Mouse (Mus musculus): Measurements from ENCODE around the gene Eng.

Eng gene

DNA sequence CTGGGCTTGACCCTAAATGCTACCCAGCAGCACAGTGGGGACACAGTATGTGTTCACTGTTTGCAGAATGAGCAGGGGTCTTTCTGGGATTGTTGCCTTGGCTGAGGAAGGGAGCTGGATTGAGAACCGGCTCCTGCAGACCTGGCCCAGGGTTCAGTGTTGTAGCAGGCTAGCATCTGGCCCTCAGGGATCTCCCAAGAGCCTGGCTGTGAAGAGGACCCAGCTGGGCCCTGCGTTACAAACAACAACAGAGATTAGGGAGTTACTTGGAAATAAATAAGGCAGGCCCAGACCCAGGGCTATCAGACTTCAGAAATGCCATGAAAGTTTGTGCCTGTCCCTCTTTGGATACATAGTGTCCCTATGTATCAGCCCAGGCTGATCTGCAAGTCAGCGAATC, 748 bp upstream of the Eng start:
- no peak for DNase-seq

DNA sequence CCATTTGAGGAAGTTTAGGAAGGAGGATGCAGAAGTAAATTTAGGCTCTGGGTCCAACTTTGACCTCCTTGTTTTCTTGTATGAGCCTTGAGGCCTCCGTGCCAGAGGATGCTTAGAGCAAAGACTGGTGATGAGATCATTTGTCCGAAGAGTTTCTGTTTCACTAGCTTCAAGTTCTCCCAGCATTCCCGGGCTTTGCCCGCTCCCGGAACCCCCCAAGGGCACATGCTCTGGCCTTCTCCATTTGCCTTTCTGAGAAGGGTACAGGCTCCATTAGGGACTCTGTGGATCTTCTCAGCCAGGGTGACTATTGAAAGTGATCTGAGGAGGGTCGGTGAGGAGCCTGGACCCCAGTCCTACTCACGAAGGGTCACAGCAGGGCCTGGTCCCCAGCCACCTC, 971 bp downstream of the Eng start:
- DNase-seq: no peak

DNA sequence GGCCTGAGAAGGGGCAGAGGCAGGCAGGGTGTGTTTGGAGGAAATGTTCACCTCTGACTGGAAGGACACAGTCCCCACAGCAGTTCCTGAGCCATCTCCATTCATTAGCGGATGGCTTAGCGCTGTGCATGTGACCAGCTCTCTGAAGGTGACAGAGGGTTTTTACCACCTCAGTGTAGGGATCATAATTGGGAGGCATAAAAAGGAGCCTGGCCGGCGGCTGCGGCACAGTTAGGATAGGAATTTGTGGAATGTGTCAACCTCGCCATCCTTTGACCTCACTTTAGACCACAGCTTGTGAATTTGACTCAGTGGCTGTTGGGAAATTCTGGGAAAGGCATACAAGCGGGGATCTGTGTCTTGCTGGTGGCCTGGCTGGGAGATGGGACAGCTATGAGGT, 7.4 kb downstream of the Eng start:
- no peak for DNase-seq

DNA sequence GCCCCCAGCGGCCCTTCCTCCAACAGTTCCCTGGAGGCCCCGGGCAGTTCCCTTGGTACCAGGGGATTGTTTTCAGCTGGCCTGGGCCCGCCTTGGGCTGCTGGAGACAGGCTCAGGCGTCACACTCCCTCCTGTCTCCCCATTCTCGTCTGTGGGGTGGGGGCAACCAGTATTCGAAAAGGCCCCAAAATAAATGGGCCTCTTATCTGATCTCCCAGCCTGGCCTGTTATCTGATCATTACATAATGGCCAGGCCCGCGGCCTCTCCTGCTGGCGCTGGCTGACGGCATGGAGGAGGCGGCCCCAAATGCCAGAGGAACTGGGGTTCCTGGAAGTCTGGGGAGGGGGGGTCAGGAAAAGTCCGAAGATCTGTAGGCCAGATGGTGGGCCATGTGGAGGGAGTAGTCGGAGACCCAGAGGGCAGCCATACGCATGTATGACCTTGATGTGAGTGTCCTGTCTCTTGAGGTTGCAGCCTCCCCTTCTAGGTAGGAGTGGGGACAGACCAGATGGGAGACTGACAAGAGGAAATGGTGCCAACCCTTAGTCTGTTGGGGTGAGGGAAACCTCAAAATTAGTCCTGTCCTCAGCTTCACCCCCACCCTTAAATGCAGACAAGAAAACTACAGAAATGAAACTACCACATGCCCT, 8.5 kb downstream of the Eng start:
- no peak for DNase-seq

DNA sequence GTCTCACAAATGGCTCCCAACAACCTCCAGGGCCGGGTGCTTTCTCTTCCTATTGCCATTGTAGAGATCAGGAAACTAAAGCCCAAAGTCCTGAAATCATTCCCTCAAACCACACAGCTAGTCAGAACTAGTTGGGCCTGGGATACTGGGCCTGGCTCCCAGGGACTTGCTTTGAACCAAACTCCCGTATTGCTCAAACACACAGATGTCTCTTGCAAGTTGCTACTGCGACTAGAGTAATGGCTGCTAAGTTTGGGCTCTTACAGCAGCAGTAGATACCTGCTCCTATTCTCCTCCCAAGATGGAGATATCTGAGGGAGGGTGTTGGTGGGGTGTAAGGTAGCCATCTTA, 9.0 kb downstream of the Eng start:
- DNase-seq: no peak

DNA sequence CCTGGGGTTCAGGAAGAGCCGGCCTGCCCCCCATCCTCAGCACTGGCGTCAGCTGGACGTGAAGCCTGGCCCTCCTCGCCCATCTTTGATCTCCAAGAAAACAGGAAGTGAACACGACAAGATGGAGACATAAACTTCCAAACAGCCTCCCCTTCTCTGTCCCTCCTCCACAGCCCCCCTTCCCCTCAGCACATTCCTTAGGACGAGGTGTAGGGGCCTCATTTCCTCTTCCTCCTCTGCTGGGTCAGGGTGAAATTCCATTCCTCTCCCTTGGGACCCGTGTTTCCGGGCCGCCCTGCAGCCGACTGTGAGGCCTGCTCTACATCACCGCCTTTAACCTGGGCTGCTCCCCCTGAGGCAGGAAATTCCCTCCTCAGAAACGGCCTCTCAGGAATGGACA, 9.4 kb downstream of the Eng start:
- no peak for DNase-seq

DNA sequence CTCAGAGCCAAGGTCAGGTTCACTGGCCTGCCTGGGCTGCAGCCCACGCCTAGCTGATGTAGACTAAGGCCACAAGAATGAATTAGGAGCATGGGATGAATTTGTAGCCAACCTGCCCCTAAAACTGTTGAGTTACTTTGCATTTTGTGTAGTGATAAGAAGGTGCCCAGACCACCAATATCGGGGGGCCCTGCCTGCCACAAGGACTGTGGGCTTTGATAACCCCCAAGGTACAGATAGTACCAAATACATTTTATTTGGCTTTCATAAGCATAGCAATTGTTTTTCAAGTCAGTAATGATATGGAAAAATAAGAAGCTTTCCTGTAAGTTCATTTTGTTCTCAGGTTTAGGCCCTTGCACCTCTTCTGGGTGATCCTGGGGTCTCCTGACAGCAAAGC, 12.5 kb downstream of the Eng start:
- no peak for DNase-seq

DNA sequence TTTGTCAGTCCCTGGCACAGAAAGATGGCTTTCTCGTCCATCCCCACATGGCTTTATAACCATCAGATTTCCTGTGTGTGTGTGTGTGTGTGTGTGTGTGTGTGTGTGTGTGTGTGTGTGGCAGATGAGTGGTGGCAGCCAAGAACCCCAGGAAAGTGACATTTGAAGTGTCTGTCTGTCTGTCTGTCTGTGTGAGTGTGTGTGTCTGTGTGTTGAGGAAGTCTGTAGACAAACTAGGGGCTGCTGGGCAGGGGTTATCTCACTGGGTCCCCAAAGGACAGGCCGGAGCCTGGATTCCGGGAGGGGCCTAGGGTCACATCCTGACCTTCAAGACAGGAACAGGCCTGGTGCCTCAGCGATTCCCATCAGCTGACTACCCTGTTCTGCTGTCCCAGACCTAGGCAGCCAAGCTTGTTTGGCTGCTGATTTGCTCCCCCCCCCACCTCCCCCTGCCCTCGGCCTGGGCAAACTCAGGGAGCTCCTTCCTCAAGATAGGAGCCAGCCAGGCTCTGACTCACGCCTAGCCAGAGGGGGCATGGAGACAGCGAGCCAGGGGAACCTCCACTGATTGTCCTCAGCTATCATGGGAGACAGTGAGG, 15.2 kb downstream of the Eng start:
- no peak for DNase-seq

DNA sequence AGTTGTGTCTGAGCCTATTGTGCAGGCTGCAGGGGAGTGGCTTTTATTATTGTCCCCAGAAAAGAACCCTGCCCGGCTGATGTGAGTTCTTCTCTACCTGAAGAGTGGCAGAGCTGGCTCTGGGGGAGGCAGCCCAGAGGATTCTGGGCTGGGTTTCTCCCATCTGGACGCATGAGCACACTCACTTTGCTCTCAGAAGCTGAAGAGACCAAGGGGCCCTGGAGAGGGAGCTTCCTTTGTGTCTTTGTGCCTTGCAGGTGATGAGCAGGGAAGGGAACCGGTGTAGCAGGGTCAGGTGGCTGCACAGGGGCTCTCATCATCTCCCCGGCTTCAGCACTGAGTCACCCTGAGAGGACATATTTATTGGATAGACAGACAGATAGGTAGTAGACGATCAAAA, 15.9 kb downstream of the Eng start:
- DNase-seq: peak; percentile 52

DNA sequence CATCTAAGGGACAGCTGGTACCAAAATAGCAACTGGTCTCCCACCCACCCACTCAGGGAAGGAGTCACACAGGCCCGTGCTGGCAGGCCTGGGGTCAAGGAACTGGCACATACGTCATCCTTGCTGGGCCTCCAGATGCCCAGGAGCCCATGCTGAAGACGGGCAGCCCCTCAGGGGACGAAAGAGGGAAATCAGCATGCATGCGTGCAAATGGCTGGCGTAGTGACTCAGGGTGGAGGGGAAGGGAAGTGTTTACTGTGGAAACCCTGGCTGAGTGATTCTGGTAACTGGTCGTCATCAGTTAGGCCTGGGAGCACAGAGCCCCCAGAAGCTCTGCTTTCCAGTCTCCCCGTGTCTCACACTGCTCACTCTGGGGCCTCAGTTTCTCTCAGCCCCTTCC, 18.9 kb downstream of the Eng start:
- DNase-seq: no peak

DNA sequence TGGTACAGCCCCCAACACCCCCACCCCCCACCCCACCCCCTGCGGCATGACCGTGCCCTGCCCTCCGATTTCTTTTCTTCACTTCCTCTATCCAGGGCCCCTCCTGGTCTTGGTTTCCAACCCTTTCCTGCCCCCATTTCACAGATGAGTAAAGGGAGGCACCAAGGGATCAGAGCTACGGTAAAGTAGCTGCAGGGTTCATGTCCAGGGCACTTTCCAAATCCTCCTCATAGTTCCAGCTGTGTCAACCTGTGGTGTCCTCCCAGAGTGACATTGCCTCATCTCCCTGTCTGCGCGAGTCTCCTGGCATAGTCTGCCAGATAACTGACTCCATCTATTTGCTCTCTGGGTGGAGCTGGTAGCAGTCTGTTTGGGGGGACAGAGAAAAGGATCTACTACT, 19.5 kb downstream of the Eng start:
- no peak for DNase-seq

DNA sequence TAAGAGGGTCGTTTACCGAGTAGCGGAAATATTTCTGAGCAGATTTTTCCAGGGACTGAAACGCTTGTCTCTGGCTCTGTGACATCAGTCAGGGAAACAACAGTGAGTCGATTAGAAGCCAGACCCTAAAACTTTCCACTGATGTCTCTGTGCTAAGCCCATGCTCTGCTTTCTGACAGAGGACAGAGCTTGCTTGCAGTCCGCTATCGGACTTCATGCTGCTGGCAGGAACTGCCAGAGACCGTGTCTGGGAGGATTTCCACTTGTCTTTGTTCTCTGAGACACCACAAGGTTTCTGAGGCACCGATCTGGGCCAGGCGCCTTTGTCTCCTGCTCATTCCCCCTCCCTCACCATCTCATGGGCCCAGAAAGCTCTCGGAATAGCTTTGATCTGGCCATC, 21.4 kb downstream of the Eng start:
- no peak for DNase-seq

DNA sequence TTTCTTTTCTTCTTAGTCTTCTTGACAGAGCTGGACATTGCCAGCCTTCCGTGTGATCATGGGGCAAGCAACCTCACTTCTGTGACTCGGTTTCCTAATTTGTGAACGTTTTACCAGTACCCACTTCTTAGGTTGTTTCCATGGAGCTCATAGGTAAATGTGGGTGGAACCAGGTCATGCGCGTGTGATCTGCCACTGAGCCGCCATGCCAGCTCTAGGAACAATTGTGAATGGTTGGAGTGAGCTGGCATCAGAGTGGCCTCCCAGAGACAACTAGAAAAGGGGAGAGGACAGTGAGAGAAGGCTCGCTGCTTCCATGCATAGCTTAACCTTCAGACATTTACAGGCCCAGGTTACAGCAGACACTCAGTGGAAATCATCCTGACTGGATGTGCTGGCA, 21.8 kb downstream of the Eng start:
- no peak for DNase-seq

DNA sequence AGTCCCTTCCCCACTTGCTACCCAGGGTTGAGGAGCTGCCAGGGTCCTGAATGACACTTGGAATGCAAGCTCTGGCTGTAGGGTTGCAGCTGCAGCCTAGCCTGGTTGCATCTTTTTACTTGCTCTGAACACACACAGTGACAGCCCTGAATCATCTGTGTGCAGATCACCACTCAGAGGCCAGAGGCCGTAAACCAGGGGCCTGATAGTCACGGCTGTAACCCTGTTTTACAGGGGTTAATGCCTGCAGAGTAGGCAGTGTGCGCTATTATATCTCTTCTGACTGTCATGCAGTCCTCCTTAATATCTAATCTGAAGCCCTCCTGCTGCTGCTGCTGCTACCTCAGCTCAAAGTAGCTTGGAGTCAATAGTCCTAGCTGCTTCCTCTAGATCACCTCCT, 23.5 kb downstream of the Eng start:
- no peak for DNase-seq

DNA sequence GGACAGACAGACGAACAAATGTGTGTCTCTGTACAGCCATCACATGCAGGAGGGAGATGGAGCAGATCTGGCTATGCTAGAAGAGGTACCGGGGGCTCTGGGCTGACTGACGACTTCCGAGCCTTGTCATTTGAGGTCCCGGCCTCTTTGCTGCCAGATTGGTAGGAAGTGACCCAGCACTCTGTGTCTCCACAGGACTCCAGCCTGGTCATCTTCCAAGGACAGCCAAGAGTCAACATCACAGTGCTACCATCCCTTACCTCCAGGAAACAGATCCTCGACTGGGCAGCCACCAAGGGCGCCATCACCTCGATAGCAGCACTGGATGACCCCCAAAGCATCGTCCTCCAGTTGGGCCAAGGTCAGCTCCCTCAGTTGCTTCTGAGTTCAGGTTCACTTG, 24.8 kb downstream of the Eng start:
- DNase-seq: no peak

DNA sequence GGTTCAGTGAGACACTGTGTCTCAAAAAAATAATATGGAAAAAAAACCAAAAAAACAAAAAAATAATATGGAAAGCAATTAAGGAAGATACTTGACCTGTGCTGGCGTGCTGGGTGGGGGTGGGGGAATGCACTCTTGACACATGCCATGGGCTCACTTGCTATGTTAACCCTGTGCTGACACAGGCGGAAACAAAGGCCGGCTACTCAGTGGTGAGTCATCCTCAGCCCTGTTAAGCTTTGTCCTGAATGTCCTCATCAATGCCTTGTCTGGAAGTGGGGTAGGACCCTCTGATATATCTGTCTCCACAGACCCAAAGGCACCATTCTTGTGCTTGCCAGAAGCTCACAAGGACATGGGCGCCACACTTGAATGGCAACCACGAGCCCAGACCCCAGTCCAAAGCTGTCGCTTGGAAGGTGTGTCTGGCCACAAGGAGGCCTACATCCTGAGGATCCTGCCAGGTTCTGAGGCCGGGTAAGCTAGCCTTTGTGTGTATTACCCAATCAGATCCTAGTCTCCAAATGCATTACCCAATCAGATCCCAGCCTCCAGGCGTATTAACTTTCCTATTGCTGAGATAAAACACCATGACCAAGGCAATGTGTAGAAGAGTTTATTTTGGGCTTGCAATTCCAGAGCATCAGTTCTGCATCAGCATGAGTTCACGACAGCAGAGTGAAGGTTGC, 25.7 kb downstream of the Eng start:
- DNase-seq: no peak

DNA sequence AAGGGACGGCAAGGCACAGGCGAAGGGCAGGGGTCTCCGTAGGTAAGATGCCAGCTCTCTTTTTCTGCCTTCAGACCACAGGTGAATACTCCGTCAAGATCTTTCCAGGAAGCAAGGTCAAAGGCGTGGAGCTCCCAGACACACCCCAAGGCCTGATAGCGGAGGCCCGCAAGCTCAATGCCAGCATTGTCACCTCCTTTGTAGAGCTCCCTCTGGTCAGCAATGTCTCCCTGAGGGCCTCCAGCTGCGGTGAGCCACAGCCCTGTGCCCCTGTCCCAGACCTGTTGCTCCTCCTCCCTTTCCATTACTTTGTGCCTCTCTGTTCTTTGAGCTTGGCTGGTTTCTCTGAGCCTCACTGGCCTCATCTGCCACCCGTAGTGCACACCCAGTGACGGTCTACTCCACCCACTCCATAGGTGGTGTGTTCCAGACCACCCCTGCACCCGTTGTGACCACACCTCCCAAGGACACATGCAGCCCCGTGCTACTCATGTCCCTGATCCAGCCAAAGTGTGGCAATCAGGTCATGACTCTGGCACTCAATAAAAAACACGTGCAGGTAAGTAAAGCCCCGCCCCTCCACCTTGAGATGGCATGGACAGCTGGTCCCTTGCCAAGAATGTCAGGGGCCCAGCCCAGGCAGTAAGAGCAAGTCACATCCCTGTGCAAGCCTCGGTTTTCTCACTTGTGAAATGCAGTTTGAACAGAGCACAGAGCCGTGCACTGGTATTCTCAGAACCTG, 27.0 kb downstream of the Eng start:
- no peak for DNase-seq

DNA sequence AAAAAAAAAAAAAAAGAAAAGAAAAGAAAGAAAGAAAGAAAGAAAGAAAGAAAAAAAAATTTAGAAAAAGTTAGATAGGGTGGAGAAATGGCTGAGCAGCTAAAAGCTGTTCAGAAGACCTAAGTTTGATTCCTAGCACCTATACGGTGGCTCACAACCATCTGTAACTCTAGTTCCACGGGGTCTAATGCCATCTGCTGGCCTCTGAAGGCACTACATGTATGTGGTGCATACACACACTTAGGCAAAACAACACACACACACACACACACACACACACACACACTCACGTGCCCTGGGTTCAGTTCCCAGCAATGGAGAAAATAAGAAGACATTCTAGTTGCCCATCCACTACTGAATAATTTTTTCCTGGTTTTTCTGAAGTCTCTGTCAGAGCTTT, 30.4 kb downstream of the Eng start:
- no peak for DNase-seq

DNA sequence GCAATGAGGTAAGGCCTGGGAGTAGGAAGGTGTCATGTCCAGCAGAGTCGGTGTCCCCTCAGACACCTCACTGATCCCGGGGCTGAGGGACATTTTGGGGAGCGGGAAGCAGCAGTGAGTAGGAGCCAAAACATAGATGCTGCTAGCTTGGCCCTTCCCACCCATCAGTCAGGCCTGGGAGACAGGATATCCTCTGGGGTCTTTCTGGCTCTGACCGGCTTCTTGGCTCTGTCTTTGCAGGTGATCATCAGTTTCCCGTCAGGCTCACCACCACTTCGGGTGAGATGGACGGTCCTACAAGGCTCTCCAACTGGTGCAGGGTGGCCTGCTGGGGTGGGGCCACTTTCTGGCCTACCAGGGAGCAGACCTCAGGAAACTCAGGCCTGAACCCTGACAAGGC, 31.3 kb downstream of the Eng start:
- DNase-seq: no peak

DNA sequence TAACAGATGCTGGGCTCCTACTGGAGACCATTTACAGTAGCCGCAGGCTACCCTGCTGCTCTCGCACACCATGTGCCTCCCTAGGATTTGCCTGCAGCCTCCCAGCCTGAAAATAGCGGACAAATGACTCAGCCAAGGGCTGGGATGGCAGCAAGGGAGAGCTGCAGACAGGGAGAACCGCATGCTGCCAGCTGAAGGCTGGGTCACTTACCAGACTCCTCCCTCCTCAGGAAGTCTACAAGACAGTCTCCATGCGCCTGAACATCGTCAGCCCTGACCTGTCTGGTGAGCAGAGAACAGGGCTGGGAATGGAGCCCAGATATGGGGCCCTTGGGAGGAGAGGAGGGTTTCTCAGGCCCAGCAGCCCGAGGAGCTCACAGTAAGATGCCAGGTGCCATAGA, 33.7 kb downstream of the Eng start:
- DNase-seq: no peak

DNA sequence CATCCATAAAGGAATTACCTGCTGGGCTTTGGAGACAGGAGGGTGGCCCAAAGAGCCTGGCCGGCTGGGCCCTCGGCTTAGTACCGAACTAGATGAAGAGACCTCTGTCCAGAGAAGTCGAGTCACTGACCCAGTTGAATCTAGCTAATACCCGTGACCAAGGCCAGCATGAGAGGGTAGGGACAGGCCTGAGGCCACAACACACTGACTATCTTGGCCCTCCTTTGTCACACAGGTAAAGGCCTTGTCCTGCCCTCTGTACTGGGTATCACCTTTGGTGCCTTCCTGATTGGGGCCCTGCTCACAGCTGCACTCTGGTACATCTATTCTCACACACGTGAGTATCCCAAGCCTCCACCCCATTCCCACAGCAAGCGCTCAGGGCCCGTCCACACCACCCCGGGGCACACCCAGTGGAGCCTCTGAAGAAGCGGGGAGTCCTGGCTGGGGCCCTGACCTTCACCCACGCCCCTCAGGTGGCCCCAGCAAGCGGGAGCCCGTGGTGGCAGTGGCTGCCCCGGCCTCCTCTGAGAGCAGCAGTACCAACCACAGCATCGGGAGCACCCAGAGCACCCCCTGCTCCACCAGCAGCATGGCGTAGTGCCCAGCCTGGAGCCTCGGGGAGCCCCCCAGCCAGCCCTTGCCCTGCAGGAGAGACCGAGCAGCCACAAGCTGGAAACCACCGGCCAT, 34.7 kb downstream of the Eng start:
- DNase-seq: no peak

DNA sequence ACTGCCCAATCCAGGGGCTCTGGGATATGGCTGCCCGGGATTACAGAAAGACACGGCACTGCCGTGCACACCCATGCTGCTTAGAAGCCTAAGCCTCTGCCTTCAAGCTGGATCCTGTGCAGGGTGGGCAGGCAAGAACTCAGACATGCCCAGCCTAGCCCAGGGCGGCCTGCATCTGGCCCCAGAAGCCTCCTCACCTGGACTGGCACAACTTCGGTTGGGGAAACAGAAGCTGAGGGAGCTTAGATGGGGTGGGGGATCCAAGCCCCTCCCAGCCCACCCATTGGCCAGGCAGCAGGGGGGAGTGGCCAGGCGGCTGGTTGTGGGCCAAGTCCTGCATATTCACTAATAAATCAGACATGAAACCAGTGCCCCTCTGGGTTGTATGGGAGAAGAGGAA, 35.4 kb downstream of the Eng start:
- no peak for DNase-seq

DNA sequence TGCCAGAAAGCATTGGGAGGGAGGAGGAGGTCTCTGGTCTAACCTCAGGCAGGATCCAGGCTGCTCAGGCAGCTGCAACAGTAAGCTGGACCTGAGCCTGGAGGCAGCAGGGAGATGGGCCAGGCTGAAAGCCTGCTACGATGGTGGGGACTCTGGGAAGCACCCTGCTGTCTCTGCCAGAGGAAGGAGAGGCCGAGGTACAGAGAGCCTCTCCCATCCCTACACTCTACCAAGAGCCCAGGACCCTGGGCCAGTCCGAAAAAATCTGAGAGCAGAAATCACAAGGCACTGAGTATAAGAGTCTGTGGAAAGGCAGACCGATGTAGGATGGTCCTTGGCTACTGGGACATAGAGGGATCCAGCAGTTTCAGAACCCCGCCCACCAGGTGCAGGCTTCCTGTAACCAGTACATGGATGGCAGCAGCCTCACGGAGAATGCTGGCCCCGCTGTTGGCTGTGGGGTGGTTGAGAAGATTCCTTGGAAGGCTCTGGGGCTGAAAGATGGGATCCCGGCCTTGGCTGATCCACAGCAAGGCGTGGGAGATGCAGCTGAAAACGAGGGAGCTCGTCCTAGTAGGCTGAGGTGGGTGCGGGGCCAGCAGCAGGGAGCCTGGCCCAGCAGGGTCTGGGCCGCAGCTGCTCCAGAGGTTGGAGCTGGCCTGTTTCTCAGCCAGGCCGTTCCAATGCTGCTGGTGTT, 36.5 kb downstream of the Eng start:
- DNase-seq: no peak
